Mouse (Mus musculus): ENCODE results near the gene Cox19. TPM values are rescaled to one million over a fixed set of nuclear protein-coding genes. Genes with fewer than 3 reads are reported as not detected.
"Not testable (repeated sequence)": the region's sequence is repeated elsewhere in the genome, so short reads cannot be mapped to it uniquely, and the experiment has no call there.

Gene Cox19
- polyA plus RNA-seq, 1 experiment from 2014 or later, result 103 TPM

GRCm38 (mm10) chr5:139345364-139345714, 5.9 kb downstream of the Cox19 start:
- Histone ChIP-seq H3K27ac (ENCODE audit: low read depth, low read length) (no peak overlapping the region), H3K4me1 (replicated peaks; ENCODE audit: control insufficient read depth, insufficient read depth, low read length) (0 out of 2 replicates have a peak, but pooled peaks cover 2% of the 10 kb centered on the region), H3K27me3 (ENCODE audit: control insufficient read depth, insufficient read depth, low read length) (no peaks in the 10 kb centered on the region), H3K9me3 (ENCODE audit: control insufficient read depth, low read length) (no peaks in the 10 kb centered on the region), H3K4me2 (ENCODE audit: low read depth, low read length, severe bottlenecking) (peak overlapping the region; percentile 6; the same call in 1 of the 2 replicates), H3K9ac (ENCODE audit: low read length) (no peak overlapping the region; the same call in 1 of the 2 replicates), H3K4me3 (ENCODE audit: low read depth, low read length) (peak overlapping the region; percentile 58; the same call in 1 of the 2 replicates), H3K36me3 (ENCODE audit: control insufficient read depth, insufficient read depth, low read length) (peaks cover 5% of the 10 kb centered on the region; the same call in 1 of the 2 replicates)
- ATAC-seq (replicated peaks; ENCODE audit: low FRiP score) (no peak), DNase-seq (ENCODE audit: low spot score) (no peak)
- 17% methylated on average over 5 of the region's 5 CpGs for WGBS

- peak; percentile 97 for DNase-seq (ENCODE audit: low spot score)
- peaks cover 5% of the 10 kb centered on the region; the same call in 1 of the 2 replicates for H3K36me3 ChIP-seq (ENCODE audit: control insufficient read depth, insufficient read depth, low read length)
- H3K9me3 ChIP-seq (ENCODE audit: control insufficient read depth, low read length), result no peaks in the 10 kb centered on the region
- 0 out of 2 replicates have a peak overlapping the region, but pooled peaks have one; percentile 3 for H3K27ac ChIP-seq (ENCODE audit: low read depth, low read length)
- ATAC-seq (replicated peaks; ENCODE audit: low FRiP score), result peak; percentile 91
- peak overlapping the region; percentile 58 for H3K4me3 ChIP-seq (ENCODE audit: low read depth, low read length)
- 0 out of 2 replicates have a peak, but pooled peaks cover 2% of the 10 kb centered on the region for H3K4me1 ChIP-seq (replicated peaks; ENCODE audit: control insufficient read depth, insufficient read depth, low read length)
- under 1% methylated on average over 33 of the region's 33 CpGs for WGBS
- peak overlapping the region; percentile 83 for H3K9ac ChIP-seq (ENCODE audit: low read length)
- peak overlapping the region; percentile 80 for H3K4me2 ChIP-seq (ENCODE audit: low read depth, low read length, severe bottlenecking)
- no peaks in the 10 kb centered on the region for H3K27me3 ChIP-seq (ENCODE audit: control insufficient read depth, insufficient read depth, low read length)
Measured at GRCm38 (mm10) chr5:139344687-139345363, 6.4 kb downstream of the Cox19 start.

GRCm38 (mm10) chr5:139344021-139344686, 7.1 kb downstream of the Cox19 start:
- Histone ChIP-seq H3K27me3 (ENCODE audit: control insufficient read depth, insufficient read depth, low read length) (no peaks in the 10 kb centered on the region), H3K4me1 (replicated peaks; ENCODE audit: control insufficient read depth, insufficient read depth, low read length) (0 out of 2 replicates have a peak, but pooled peaks cover 2% of the 10 kb centered on the region), H3K9ac (ENCODE audit: low read length) (peak overlapping the region; percentile 83), H3K27ac (ENCODE audit: low read depth, low read length) (0 out of 2 replicates have a peak overlapping the region, but pooled peaks have one; percentile 3), H3K36me3 (ENCODE audit: control insufficient read depth, insufficient read depth, low read length) (peaks cover 7% of the 10 kb centered on the region; the same call in 1 of the 2 replicates), H3K9me3 (ENCODE audit: control insufficient read depth, low read length) (no peaks in the 10 kb centered on the region), H3K4me3 (ENCODE audit: low read depth, low read length) (peak overlapping the region; percentile 58), H3K4me2 (ENCODE audit: low read depth, low read length, severe bottlenecking) (peak overlapping the region; percentile 80)
- 8% methylated on average over 12 of the region's 12 CpGs for WGBS
- peak; percentile 74 for ATAC-seq (replicated peaks; ENCODE audit: low FRiP score)
- DNase-seq (ENCODE audit: low spot score), result peak; percentile 92

- DNase-seq (ENCODE audit: low spot score) (no peak), ATAC-seq (replicated peaks; ENCODE audit: low FRiP score) (no peak)
- 0 out of 2 replicates have a peak, but pooled peaks cover 1% of the 10 kb centered on the region for H3K4me1 ChIP-seq (replicated peaks; ENCODE audit: control insufficient read depth, insufficient read depth, low read length)
- no peaks in the 10 kb centered on the region for H3K9me3 ChIP-seq (ENCODE audit: control insufficient read depth, low read length)
- no peaks in the 10 kb centered on the region for H3K27me3 ChIP-seq (ENCODE audit: control insufficient read depth, insufficient read depth, low read length)
- H3K9ac ChIP-seq (ENCODE audit: low read length), result no peak overlapping the region
- WGBS, result 87% methylated on average over 11 of the region's 11 CpGs
- no peak overlapping the region for H3K27ac ChIP-seq (ENCODE audit: low read depth, low read length)
- H3K36me3 ChIP-seq (ENCODE audit: control insufficient read depth, insufficient read depth, low read length), result peaks cover 12% of the 10 kb centered on the region
- no peak overlapping the region for H3K4me3 ChIP-seq (ENCODE audit: low read depth, low read length)
- H3K4me2 ChIP-seq (ENCODE audit: low read depth, low read length, severe bottlenecking), result no peak overlapping the region
Measured at GRCm38 (mm10) chr5:139338891-139339290, 12.3 kb downstream of the Cox19 start.

- Histone ChIP-seq H3K9me3 (ENCODE audit: control insufficient read depth, low read length) (no peaks in the 10 kb centered on the region), H3K27ac (ENCODE audit: low read depth, low read length) (no peak overlapping the region), H3K27me3 (ENCODE audit: control insufficient read depth, insufficient read depth, low read length) (no peaks in the 10 kb centered on the region), H3K36me3 (ENCODE audit: control insufficient read depth, insufficient read depth, low read length) (peaks cover 12% of the 10 kb centered on the region), H3K4me2 (ENCODE audit: low read depth, low read length, severe bottlenecking) (no peak overlapping the region), H3K4me3 (ENCODE audit: low read depth, low read length) (no peak overlapping the region), H3K4me1 (replicated peaks; ENCODE audit: control insufficient read depth, insufficient read depth, low read length) (no peaks in the 10 kb centered on the region), H3K9ac (ENCODE audit: low read length) (no peak overlapping the region)
- 98% methylated on average over 3 of the region's 3 CpGs for WGBS
- ATAC-seq (replicated peaks; ENCODE audit: low FRiP score) (no peak), DNase-seq (ENCODE audit: low spot score) (no peak)
Measured at GRCm38 (mm10) chr5:139338403-139338802, 12.8 kb downstream of the Cox19 start.

- DNase-seq (ENCODE audit: low spot score) (no peak), ATAC-seq (replicated peaks; ENCODE audit: low FRiP score) (no peak)
- Histone ChIP-seq H3K9me3 (ENCODE audit: control insufficient read depth, low read length) (no peaks in the 10 kb centered on the region), H3K27me3 (ENCODE audit: control insufficient read depth, insufficient read depth, low read length) (no peaks in the 10 kb centered on the region), H3K9ac (ENCODE audit: low read length) (no peak overlapping the region), H3K27ac (ENCODE audit: low read depth, low read length) (no peak overlapping the region), H3K4me3 (ENCODE audit: low read depth, low read length) (no peak overlapping the region), H3K36me3 (ENCODE audit: control insufficient read depth, insufficient read depth, low read length) (peaks cover 12% of the 10 kb centered on the region), H3K4me1 (replicated peaks; ENCODE audit: control insufficient read depth, insufficient read depth, low read length) (no peaks in the 10 kb centered on the region), H3K4me2 (ENCODE audit: low read depth, low read length, severe bottlenecking) (no peak overlapping the region)
- WGBS, result 88% methylated on average over 13 of the region's 13 CpGs
Measured at GRCm38 (mm10) chr5:139337826-139338370, 13.3 kb downstream of the Cox19 start.

GRCm38 (mm10) chr5:139335634-139336033, 15.6 kb downstream of the Cox19 start:
- Histone ChIP-seq H3K36me3 (ENCODE audit: control insufficient read depth, insufficient read depth, low read length) (peaks cover 8% of the 10 kb centered on the region), H3K9me3 (ENCODE audit: control insufficient read depth, low read length) (no peaks in the 10 kb centered on the region), H3K27me3 (ENCODE audit: control insufficient read depth, insufficient read depth, low read length) (no peaks in the 10 kb centered on the region), H3K4me1 (replicated peaks; ENCODE audit: control insufficient read depth, insufficient read depth, low read length) (no peaks in the 10 kb centered on the region), H3K27ac (ENCODE audit: low read depth, low read length) (no peak overlapping the region), H3K9ac (ENCODE audit: low read length) (no peak overlapping the region), H3K4me2 (ENCODE audit: low read depth, low read length, severe bottlenecking) (no peak overlapping the region), H3K4me3 (ENCODE audit: low read depth, low read length) (no peak overlapping the region)
- ATAC-seq (replicated peaks; ENCODE audit: low FRiP score), result no peak
- no peak for DNase-seq (ENCODE audit: low spot score)
- WGBS, result 85% methylated on average over 4 of the region's 4 CpGs

GRCm38 (mm10) chr5:139334394-139334793, 16.8 kb downstream of the Cox19 start:
- H3K4me1 ChIP-seq (replicated peaks; ENCODE audit: control insufficient read depth, insufficient read depth, low read length); ATAC-seq (replicated peaks; ENCODE audit: low FRiP score); H3K9me3 ChIP-seq (ENCODE audit: control insufficient read depth, low read length); DNase-seq (ENCODE audit: low spot score); H3K9ac ChIP-seq (ENCODE audit: low read length); H3K27ac ChIP-seq (ENCODE audit: low read depth, low read length); H3K36me3 ChIP-seq (ENCODE audit: control insufficient read depth, insufficient read depth, low read length); H3K4me3 ChIP-seq (ENCODE audit: low read depth, low read length); H3K27me3 ChIP-seq (ENCODE audit: control insufficient read depth, insufficient read depth, low read length); H3K4me2 ChIP-seq (ENCODE audit: low read depth, low read length, severe bottlenecking): not testable (repeated sequence)
- 89% methylated on average over 10 of the region's 10 CpGs for WGBS
